Mouse (Mus musculus): ENCODE results near the gene Eftud2. TPM values are rescaled to one million over a fixed set of nuclear protein-coding genes. Genes with fewer than 3 reads are reported as not detected.

Eftud2 gene
- polyA plus RNA-seq, 1 experiment from 2014 or later = 146 TPM

GRCm38 (mm10) chr11:102810721-102811485, 69.9 kb downstream of the Eftud2 start:
- Histone ChIP-seq H3K27ac (no peak overlapping the region), H3K9me3 (no peaks in the 10 kb centered on the region), H3K4me3 (no peak overlapping the region), H3K4me2 (no peak overlapping the region), H3K4me1 (peaks cover 11% of the 10 kb centered on the region), H3K36me3 (no peaks in the 10 kb centered on the region), H3K27me3 (no peaks in the 10 kb centered on the region), H3K9ac (no peak overlapping the region)
- ATAC-seq (ENCODE audit: insufficient number of reproducible peaks, low FRiP score, low TSS enrichment, low read depth) = no peak
- 45% methylated on average over 4 of the region's 4 CpGs for WGBS

- H3K4me2 ChIP-seq = no peak overlapping the region
- H3K4me3 ChIP-seq = no peak overlapping the region
- peaks cover 14% of the 10 kb centered on the region for H3K36me3 ChIP-seq
- no peaks in the 10 kb centered on the region for H3K9me3 ChIP-seq
- H3K27ac ChIP-seq = no peak overlapping the region
- WGBS = 78% methylated on average over 5 of the region's 5 CpGs
- no peaks in the 10 kb centered on the region for H3K27me3 ChIP-seq
- peaks cover 4% of the 10 kb centered on the region; the same call in 1 of the 2 replicates for H3K4me1 ChIP-seq
- no peak overlapping the region for H3K9ac ChIP-seq
- ATAC-seq (ENCODE audit: insufficient number of reproducible peaks, low FRiP score, low TSS enrichment, low read depth) = no peak
These were observed 72.5 kb downstream of the Eftud2 start for GRCm38 (mm10) chr11:102808246-102808645.

- Histone ChIP-seq H3K4me1 (0 out of 2 replicates have a peak, but pooled peaks cover 3% of the 10 kb centered on the region), H3K4me2 (no peak overlapping the region), H3K36me3 (peaks cover 52% of the 10 kb centered on the region), H3K27me3 (no peaks in the 10 kb centered on the region), H3K9ac (no peak overlapping the region), H3K27ac (no peak overlapping the region), H3K9me3 (no peaks in the 10 kb centered on the region), H3K4me3 (no peak overlapping the region)
- WGBS = 81% methylated on average over 5 of the region's 5 CpGs
- no peak for ATAC-seq (ENCODE audit: insufficient number of reproducible peaks, low FRiP score, low TSS enrichment, low read depth)
These were observed 77.3 kb downstream of the Eftud2 start for GRCm38 (mm10) chr11:102803453-102803852.

DNA sequence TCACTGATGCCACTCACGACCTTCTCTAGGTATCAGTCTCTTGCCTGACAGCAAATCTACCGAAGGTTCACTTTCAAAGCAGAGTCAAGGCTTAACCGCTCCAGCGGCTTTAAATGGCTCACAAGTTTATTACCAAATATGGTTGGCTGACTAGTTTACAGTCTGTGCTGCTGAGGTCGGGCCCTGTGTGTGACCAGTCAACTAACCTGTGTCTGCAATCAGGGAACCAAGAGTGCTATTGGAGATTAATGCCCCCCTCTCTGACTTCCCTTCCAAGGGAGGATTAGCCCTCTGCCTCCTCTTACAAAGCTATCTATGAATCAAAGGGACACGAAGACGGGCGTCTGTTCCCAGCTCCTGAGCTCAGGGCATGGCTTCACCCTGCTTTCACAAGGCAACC, 86.6 kb downstream of the Eftud2 start:
- WGBS = 40% methylated on average over 8 of the region's 8 CpGs
- Histone ChIP-seq H3K4me1 (peaks cover 10% of the 10 kb centered on the region), H3K9me3 (no peaks in the 10 kb centered on the region), H3K27ac (no peak overlapping the region), H3K4me2 (no peak overlapping the region), H3K9ac (no peak overlapping the region), H3K4me3 (no peak overlapping the region), H3K36me3 (peaks cover 28% of the 10 kb centered on the region; the same call in 1 of the 2 replicates), H3K27me3 (no peaks in the 10 kb centered on the region)
- no peak for ATAC-seq (ENCODE audit: insufficient number of reproducible peaks, low FRiP score, low TSS enrichment, low read depth)

GRCm38 (mm10) chr11:102791682-102792445, 88.9 kb downstream of the Eftud2 start:
- Histone ChIP-seq H3K4me2 (no peak overlapping the region), H3K36me3 (peaks cover 13% of the 10 kb centered on the region; the same call in 1 of the 2 replicates), H3K9ac (no peak overlapping the region), H3K27ac (no peak overlapping the region), H3K27me3 (no peaks in the 10 kb centered on the region), H3K4me1 (peaks cover 10% of the 10 kb centered on the region), H3K9me3 (no peaks in the 10 kb centered on the region), H3K4me3 (no peak overlapping the region)
- ATAC-seq (ENCODE audit: insufficient number of reproducible peaks, low FRiP score, low TSS enrichment, low read depth) = no peak
- 51% methylated on average over 14 of the region's 14 CpGs for WGBS

Other genes with a start within 250 kb of the Eftud2 start
- gene Meioc, start 217.3 kb downstream of the Eftud2 start, polyA plus RNA-seq (2015; fragmentation: Nextera tagmentation; extraction: Ambion mirVana) = 0.81 and 0.90 TPM in 2 replicates
- gene Ccdc43, start 183.2 kb downstream of the Eftud2 start, polyA plus RNA-seq (2015; fragmentation: Nextera tagmentation; extraction: Ambion mirVana) = 40.7 and 46.7 TPM in 2 replicates
- 5.1 and 6.0 TPM in 2 replicates for gene Adam11, start 119.5 kb downstream of the Eftud2 start, polyA plus RNA-seq (2015; fragmentation: Nextera tagmentation; extraction: Ambion mirVana)
- 46.3 and 57.6 TPM in 2 replicates for gene Gjc1, start 61.3 kb downstream of the Eftud2 start, polyA plus RNA-seq (2015; fragmentation: Nextera tagmentation; extraction: Ambion mirVana)
- gene Higd1b, start 45.1 kb downstream of the Eftud2 start, polyA plus RNA-seq (2015; fragmentation: Nextera tagmentation; extraction: Ambion mirVana) = 0.84 and 1.6 TPM in 2 replicates
- gene Ccdc103, start 219 bp upstream of the Eftud2 start, polyA plus RNA-seq (2015; fragmentation: Nextera tagmentation; extraction: Ambion mirVana) = 0.48 and 0.81 TPM in 2 replicates
- not detected in 2 replicates for gene Fam187a, start 4.2 kb upstream of the Eftud2 start, polyA plus RNA-seq (2015; fragmentation: Nextera tagmentation; extraction: Ambion mirVana)
- gene Gfap, start 19.9 kb upstream of the Eftud2 start, polyA plus RNA-seq (2015; fragmentation: Nextera tagmentation; extraction: Ambion mirVana) = 0.28 and 0.65 TPM in 2 replicates
- gene Kif18b, start 44.1 kb upstream of the Eftud2 start, polyA plus RNA-seq (2015; fragmentation: Nextera tagmentation; extraction: Ambion mirVana) = 8.0 and 8.4 TPM in 2 replicates
- gene C1ql1, start 65.7 kb upstream of the Eftud2 start, polyA plus RNA-seq (2015; fragmentation: Nextera tagmentation; extraction: Ambion mirVana) = 0.81 and 1.2 TPM in 2 replicates
- gene Nmt1, start 147.2 kb upstream of the Eftud2 start, polyA plus RNA-seq (2015; fragmentation: Nextera tagmentation; extraction: Ambion mirVana) = 47.6 and 54.0 TPM in 2 replicates
- gene Dcakd, start 147.3 kb upstream of the Eftud2 start, polyA plus RNA-seq (2015; fragmentation: Nextera tagmentation; extraction: Ambion mirVana) = 129 and 136 TPM in 2 replicates
- gene Plcd3, start 220.7 kb upstream of the Eftud2 start, polyA plus RNA-seq (2015; fragmentation: Nextera tagmentation; extraction: Ambion mirVana) = 6.5 and 7.6 TPM in 2 replicates
- gene Acbd4, start 220.7 kb upstream of the Eftud2 start, polyA plus RNA-seq (2015; fragmentation: Nextera tagmentation; extraction: Ambion mirVana) = 27.8 and 34.6 TPM in 2 replicates
- 5.0 and 5.8 TPM in 2 replicates for gene Hexim1, start 235.2 kb upstream of the Eftud2 start, polyA plus RNA-seq (2015; fragmentation: Nextera tagmentation; extraction: Ambion mirVana)